Mouse (Mus musculus) heart, embryonic 16.5 days (tissue): ENCODE measurements around the gene Trip4. TPM values are rescaled to one million over a fixed set of nuclear protein-coding genes. Genes with fewer than 3 reads are reported as not detected.

Experiments
- ATAC-seq: fragments of 200-750 bp; cut with Nextera tagmentation; replicated peaks from 2 replicates; pipeline ENCODE4 v1.8.0; 2017; ENCODE audit warnings: moderate number of reproducible peaks; ENCODE audit not compliant: insufficient read depth, low FRiP score; ENCODE audit errors: extremely low read depth
- H3K27ac ChIP-seq: fragments of 300-500 bp; sonication (generic); 2 replicates; pipeline ENCODE4 v1.5.1; 2014; ENCODE audit warnings: mild to moderate bottlenecking, low read length, control low read depth, moderate library complexity
- H3K27me3 ChIP-seq: fragments of 300-500 bp; sonication (generic); 2 replicates; pipeline ENCODE4 v1.6.1; 2014; ENCODE audit warnings: low read length, mixed read lengths; ENCODE audit not compliant: control insufficient read depth, insufficient read depth
- H3K36me3 ChIP-seq: fragments of 300-500 bp; sonication (generic); 2 replicates; pipeline ENCODE4 v1.6.1; 2014; ENCODE audit not compliant: control insufficient read depth, insufficient read depth
- H3K4me1 ChIP-seq: fragments of 300-500 bp; sonication (generic); 2 replicates; pipeline ENCODE4 v1.6.1; 2014; ENCODE audit warnings: low read length, mixed read lengths; ENCODE audit not compliant: control insufficient read depth, insufficient read depth
- H3K4me2 ChIP-seq: fragments of 300-500 bp; sonication (generic); 2 replicates; pipeline ENCODE4 v1.6.1; 2014; ENCODE audit warnings: low read depth, mild to moderate bottlenecking, control low read depth, low read length
- H3K4me3 ChIP-seq: fragments of 300-500 bp; sonication (generic); 2 replicates; pipeline ENCODE4 v1.5.1; 2014; ENCODE audit warnings: mild to moderate bottlenecking, control low read depth, low read length
- H3K9ac ChIP-seq: fragments of 300-500 bp; sonication (generic); 2 replicates; pipeline ENCODE4 v1.6.1; 2014; ENCODE audit warnings: low read length, control low read depth
- H3K9me3 ChIP-seq: fragments of 300-500 bp; sonication (generic); replicated peaks from 2 replicates; pipeline ENCODE4 v1.6.1; 2016; ENCODE audit warnings: low read length; ENCODE audit not compliant: control insufficient read depth
- WGBS: fragments of 180-500 bp; shearing (Covaris S2); extraction: QIAGEN DNeasy Blood & Tissue Kit; methylation state at CpG from one replicate; pipeline ENCODE4 v1.1.7; 2014; 5-methylcytosine and 5-hydroxymethylcytosine counted together
- polyA plus RNA-seq: library from polyadenylated mRNA; unstranded; fragments of >200 nt; fragmentation: Nextera tagmentation; extraction: Ambion mirVana; gene quantifications from 2 replicates; pipeline ENCODE4 v1.2.1, GENCODE M21; 2015

Trip4 gene
- polyA plus RNA-seq, 1 experiment from 2014 or later, result 22.5 TPM

- no peak for ATAC-seq
- peaks cover 10% of the 10 kb centered on the region for H3K4me1 ChIP-seq
These were observed 64.0 kb downstream of the Trip4 start for GRCm38 (mm10) chr9:65844421-65845165.

GRCm38 (mm10) chr9:65839841-65840240 is 68.8 kb downstream of the Trip4 start:
- no peak overlapping the region for H3K4me3 ChIP-seq
- no peaks in the 10 kb centered on the region for H3K27me3 ChIP-seq
- H3K4me1 ChIP-seq, result peaks cover 6% of the 10 kb centered on the region
- peaks cover 10% of the 10 kb centered on the region; the same call in 1 of the 2 replicates for H3K36me3 ChIP-seq
- no peak overlapping the region for H3K4me2 ChIP-seq
- H3K9ac ChIP-seq, result no peak overlapping the region
- no peak overlapping the region for H3K27ac ChIP-seq
- no peaks in the 10 kb centered on the region for H3K9me3 ChIP-seq
- WGBS, result 97% methylated on average over 1 of the region's 1 CpGs
- ATAC-seq, result no peak

More at GRCm38 (mm10) chr9:65844421-65845165, 64.0 kb downstream of the Trip4 start:
- H3K9me3 ChIP-seq, result no peaks in the 10 kb centered on the region
- no peak overlapping the region for H3K4me2 ChIP-seq
- 73% methylated on average over 7 of the region's 7 CpGs for WGBS
- no peak overlapping the region for H3K9ac ChIP-seq
- H3K27me3 ChIP-seq, result no peaks in the 10 kb centered on the region
- peaks cover 6% of the 10 kb centered on the region; the same call in 1 of the 2 replicates for H3K36me3 ChIP-seq
- peak overlapping the region; percentile 44; the same call in 1 of the 2 replicates for H3K27ac ChIP-seq
- H3K4me3 ChIP-seq, result no peak overlapping the region

GRCm38 (mm10) chr9:65836916-65837315 is 71.7 kb downstream of the Trip4 start:
- ATAC-seq, result no peak
- H3K9me3 ChIP-seq, result no peaks in the 10 kb centered on the region
- H3K4me2 ChIP-seq, result no peak overlapping the region
- peaks cover 10% of the 10 kb centered on the region; the same call in 1 of the 2 replicates for H3K36me3 ChIP-seq
- no peak overlapping the region for H3K27ac ChIP-seq
- no peak overlapping the region for H3K9ac ChIP-seq
- no peaks in the 10 kb centered on the region for H3K27me3 ChIP-seq
- H3K4me1 ChIP-seq, result peaks cover 6% of the 10 kb centered on the region
- no peak overlapping the region for H3K4me3 ChIP-seq

- Histone ChIP-seq H3K27me3 (no peaks in the 10 kb centered on the region), H3K27ac (no peak overlapping the region), H3K36me3 (peaks cover 5% of the 10 kb centered on the region; the same call in 1 of the 2 replicates), H3K4me2 (no peak overlapping the region), H3K4me3 (no peak overlapping the region), H3K4me1 (peaks cover 12% of the 10 kb centered on the region), H3K9me3 (no peaks in the 10 kb centered on the region), H3K9ac (no peak overlapping the region)
- 56% methylated on average over 10 of the region's 10 CpGs for WGBS
- ATAC-seq, result no peak
These were observed 73.8 kb downstream of the Trip4 start for GRCm38 (mm10) chr9:65834628-65835354.

- no peaks in the 10 kb centered on the region for H3K9me3 ChIP-seq
- H3K4me1 ChIP-seq, result peaks cover 16% of the 10 kb centered on the region
- no peak for ATAC-seq
- H3K27me3 ChIP-seq, result no peaks in the 10 kb centered on the region
- no peak overlapping the region for H3K27ac ChIP-seq
- no peak overlapping the region for H3K9ac ChIP-seq
- H3K4me3 ChIP-seq, result no peak overlapping the region
- peaks cover 4% of the 10 kb centered on the region; the same call in 1 of the 2 replicates for H3K36me3 ChIP-seq
- H3K4me2 ChIP-seq, result no peak overlapping the region
These were observed 75.0 kb downstream of the Trip4 start for GRCm38 (mm10) chr9:65833640-65834039.

GRCm38 (mm10) chr9:65833230-65833629 is 75.4 kb downstream of the Trip4 start:
- ATAC-seq, result no peak
- H3K4me1 ChIP-seq, result peaks cover 20% of the 10 kb centered on the region
- H3K27me3 ChIP-seq, result no peaks in the 10 kb centered on the region
- 0 out of 2 replicates have a peak, but pooled peaks cover under 1% of the 10 kb centered on the region for H3K36me3 ChIP-seq
- H3K4me3 ChIP-seq, result no peak overlapping the region
- no peaks in the 10 kb centered on the region for H3K9me3 ChIP-seq
- no peak overlapping the region for H3K27ac ChIP-seq
- WGBS, result 90% methylated on average over 2 of the region's 2 CpGs
- no peak overlapping the region for H3K4me2 ChIP-seq
- H3K9ac ChIP-seq, result no peak overlapping the region

- no peaks in the 10 kb centered on the region for H3K9me3 ChIP-seq
- H3K27ac ChIP-seq, result peak overlapping the region; percentile 69
- ATAC-seq, result no peak
- H3K4me2 ChIP-seq, result no peak overlapping the region
- H3K36me3 ChIP-seq, result no peaks in the 10 kb centered on the region
- WGBS, result 55% methylated on average over 2 of the region's 2 CpGs
- H3K9ac ChIP-seq, result peak overlapping the region; percentile 20; the same call in 1 of the 2 replicates
- no peak overlapping the region for H3K4me3 ChIP-seq
- H3K27me3 ChIP-seq, result no peaks in the 10 kb centered on the region
- H3K4me1 ChIP-seq, result peaks cover 22% of the 10 kb centered on the region
These were observed 76.6 kb downstream of the Trip4 start for GRCm38 (mm10) chr9:65832041-65832440.

- Histone ChIP-seq H3K4me1 (peaks cover 25% of the 10 kb centered on the region), H3K9ac (no peak overlapping the region), H3K4me3 (no peak overlapping the region), H3K36me3 (no peaks in the 10 kb centered on the region), H3K27me3 (no peaks in the 10 kb centered on the region), H3K9me3 (no peaks in the 10 kb centered on the region), H3K27ac (no peak overlapping the region), H3K4me2 (no peak overlapping the region)
- 71% methylated on average over 4 of the region's 4 CpGs for WGBS
- ATAC-seq, result no peak
These were observed 77.4 kb downstream of the Trip4 start for GRCm38 (mm10) chr9:65831164-65831563.

GRCm38 (mm10) chr9:65830255-65830654 is 78.3 kb downstream of the Trip4 start:
- WGBS, result 82% methylated on average over 4 of the region's 4 CpGs
- no peaks in the 10 kb centered on the region for H3K9me3 ChIP-seq
- H3K4me1 ChIP-seq, result peaks cover 33% of the 10 kb centered on the region
- no peak for ATAC-seq
- no peak overlapping the region for H3K4me2 ChIP-seq
- H3K27ac ChIP-seq, result no peak overlapping the region
- H3K27me3 ChIP-seq, result no peaks in the 10 kb centered on the region
- no peak overlapping the region for H3K4me3 ChIP-seq
- no peaks in the 10 kb centered on the region for H3K36me3 ChIP-seq
- no peak overlapping the region for H3K9ac ChIP-seq
